Mouse (Mus musculus): ENCODE measurements at regions not wholly inside any gene's neighbourhood (a gene's known extent, or its start where the extent isn't known, plus 50 kb on each side); places are given as distances from the start of the nearest gene placed in this dataset.

DNA sequence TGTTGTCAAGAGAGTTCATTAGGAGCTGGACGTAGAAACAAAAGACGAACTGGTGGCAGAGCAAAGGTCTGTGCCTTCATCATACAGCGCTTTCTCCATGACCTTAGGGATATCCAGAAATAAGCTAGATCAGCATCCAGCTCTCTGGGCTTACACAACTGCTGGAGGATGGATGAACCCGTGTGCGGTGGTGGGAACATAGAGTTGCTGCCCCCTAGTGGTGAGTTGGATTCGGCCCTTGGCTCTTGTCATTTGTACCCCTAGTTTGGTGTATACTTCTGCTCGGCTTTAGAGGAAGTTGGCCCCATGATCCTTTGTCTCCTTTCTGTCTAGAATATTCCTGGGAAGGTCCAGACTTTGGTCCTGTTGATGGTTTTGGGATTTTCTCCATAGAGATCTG lies 369.4 kb downstream of the Dhx35 start:
- TF ChIP-seq MYOG (IDR thresholded peaks at IDR 0.05; ENCODE audit: control insufficient read depth, extremely low read depth, insufficient read length) (no peak), USF1 (IDR thresholded peaks at IDR 0.05; ENCODE audit: low read depth) (no peak)
- Histone ChIP-seq H3K79me2 (ENCODE audit: control insufficient read depth, insufficient read depth) (no peaks in the 10 kb centered on the region), H3K36me3 (ENCODE audit: control insufficient read depth, insufficient read depth) (no peaks in the 10 kb centered on the region), H3K79me3 (ENCODE audit: low read depth) (no peaks in the 10 kb centered on the region), H3ac (ENCODE audit: control insufficient read depth, insufficient read length, low read depth) (no peak overlapping the region), H3K27me3 (ENCODE audit: control insufficient read depth, insufficient read depth, insufficient read length) (no peaks in the 10 kb centered on the region), H3K4me3 (ENCODE audit: insufficient read depth, poor library complexity, severe bottlenecking) (no peak overlapping the region)

DNA sequence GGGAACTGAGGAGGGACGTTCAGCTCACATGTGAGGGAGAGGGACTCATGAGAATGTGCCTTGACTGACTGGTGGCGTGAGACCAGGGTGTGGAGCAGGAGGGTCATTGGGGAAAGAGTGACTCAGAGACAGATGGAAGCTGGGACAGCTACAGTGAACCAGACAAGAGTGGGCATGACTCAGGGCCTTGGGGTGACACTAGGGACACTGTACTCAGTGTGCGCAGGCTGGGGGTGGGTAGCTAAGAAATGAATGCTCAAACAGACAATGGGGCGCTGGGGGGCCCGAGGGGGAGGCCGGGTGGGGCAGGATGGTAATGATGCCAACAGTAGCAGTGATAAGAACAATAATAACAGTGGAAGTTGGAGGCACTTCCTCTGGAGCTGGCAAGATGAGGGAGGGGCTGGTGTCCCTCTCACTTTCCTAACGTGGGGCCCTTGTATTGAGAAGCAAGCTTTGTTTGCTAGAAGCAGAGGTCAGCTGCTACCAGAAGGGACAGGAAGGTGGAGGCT lies 374.0 kb downstream of the Dhx35 start:
- no peaks in the 10 kb centered on the region for H3K79me3 ChIP-seq (ENCODE audit: low read depth)
- no peak overlapping the region for H3ac ChIP-seq (ENCODE audit: control insufficient read depth, insufficient read length, low read depth)
- no peak for TF ChIP-seq USF1 (IDR thresholded peaks at IDR 0.05; ENCODE audit: low read depth)
- TF ChIP-seq MYOD1 (IDR thresholded peaks at IDR 0.05; ENCODE audit: control insufficient read depth, insufficient read length, low read depth), result no peak
- TF ChIP-seq MAX (IDR thresholded peaks at IDR 0.05), result no peak
- TF ChIP-seq CTCF (IDR thresholded peaks at IDR 0.05; ENCODE audit: control insufficient read depth, insufficient read depth, insufficient read length), result no peak
- TF ChIP-seq FOSL1 (IDR thresholded peaks at IDR 0.05; ENCODE audit: insufficient read depth, low read length, poor library complexity, severe bottlenecking), result no peak
- no peaks in the 10 kb centered on the region for H3K79me2 ChIP-seq (ENCODE audit: control insufficient read depth, insufficient read depth)
- no peak overlapping the region for H3K4me3 ChIP-seq (ENCODE audit: insufficient read depth, poor library complexity, severe bottlenecking)
- no peaks in the 10 kb centered on the region for H3K36me3 ChIP-seq (ENCODE audit: control insufficient read depth, insufficient read depth)
- no peaks in the 10 kb centered on the region for H3K27me3 ChIP-seq (ENCODE audit: control insufficient read depth, insufficient read depth, insufficient read length)

DNA sequence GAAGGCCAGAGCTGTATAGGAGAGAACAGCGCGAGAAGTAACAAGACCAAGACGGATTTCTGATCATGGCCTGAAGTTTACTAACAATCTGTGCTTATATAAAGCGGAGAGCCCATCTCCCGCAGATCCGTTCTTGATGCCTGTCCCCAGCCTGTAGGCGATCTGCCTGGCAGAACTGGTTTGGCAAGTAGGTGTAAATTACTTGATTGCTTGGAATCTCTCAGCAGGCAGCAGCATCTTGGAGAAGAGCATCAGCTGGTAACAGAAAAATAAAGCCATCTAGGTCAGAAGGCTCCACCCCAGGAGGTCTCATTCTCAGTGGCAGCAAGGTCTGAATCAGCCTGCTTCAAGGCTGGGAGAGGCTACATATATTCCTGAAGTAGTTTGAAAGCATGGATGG lies 401.5 kb downstream of the Dhx35 start:
- TF ChIP-seq USF1 (IDR thresholded peaks at IDR 0.05; ENCODE audit: low read depth), result no peak
- no peak for TF ChIP-seq FOSL1 (IDR thresholded peaks at IDR 0.05; ENCODE audit: insufficient read depth, low read length, poor library complexity, severe bottlenecking)
- no peak for TF ChIP-seq MAX (IDR thresholded peaks at IDR 0.05)
- TF ChIP-seq CEBPB (IDR thresholded peaks at IDR 0.05; ENCODE audit: low read depth), result no peak
- TF ChIP-seq CTCF (IDR thresholded peaks at IDR 0.05; ENCODE audit: control insufficient read depth, insufficient read depth, insufficient read length), result no peak
- no peak for TF ChIP-seq MYOD1 (IDR thresholded peaks at IDR 0.05; ENCODE audit: control insufficient read depth, insufficient read length, low read depth)
- TF ChIP-seq MYOG (IDR thresholded peaks at IDR 0.05; ENCODE audit: control insufficient read depth, extremely low read depth, insufficient read length), result no peak
- no peaks in the 10 kb centered on the region for H3K36me3 ChIP-seq (ENCODE audit: control insufficient read depth, insufficient read depth)
- H3K27me3 ChIP-seq (ENCODE audit: control insufficient read depth, insufficient read depth, insufficient read length), result no peaks in the 10 kb centered on the region
- no peak overlapping the region for H3K4me3 ChIP-seq (ENCODE audit: insufficient read depth, poor library complexity, severe bottlenecking)
- H3K79me3 ChIP-seq (ENCODE audit: low read depth), result no peaks in the 10 kb centered on the region
- no peaks in the 10 kb centered on the region for H3K79me2 ChIP-seq (ENCODE audit: control insufficient read depth, insufficient read depth)
- H3ac ChIP-seq (ENCODE audit: control insufficient read depth, insufficient read length, low read depth), result no peak overlapping the region

DNA sequence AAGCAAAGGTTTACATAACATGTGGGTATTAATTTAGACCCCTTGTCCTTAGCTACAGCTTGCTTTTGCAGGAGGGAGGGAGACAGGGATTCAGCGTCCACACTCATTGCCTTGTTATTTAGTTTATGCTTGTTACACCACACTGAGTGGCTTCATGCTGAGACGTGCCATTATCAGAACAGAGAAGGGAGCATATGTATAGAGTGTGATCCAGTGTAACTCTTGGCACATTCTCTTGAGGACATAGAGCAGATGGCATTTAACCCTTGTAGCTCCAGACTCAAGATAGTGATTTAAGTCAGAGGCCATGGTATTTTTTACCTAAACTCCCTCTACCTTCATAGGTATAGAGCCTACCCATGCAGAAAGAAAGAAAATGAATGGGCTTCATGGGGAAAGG lies 437.7 kb downstream of the Dhx35 start:
- Histone ChIP-seq H3K27me3 (ENCODE audit: control insufficient read depth, insufficient read depth, insufficient read length) (no peaks in the 10 kb centered on the region), H3K79me2 (ENCODE audit: control insufficient read depth, insufficient read depth) (no peaks in the 10 kb centered on the region), H3ac (ENCODE audit: control insufficient read depth, insufficient read length, low read depth) (no peak overlapping the region), H3K4me3 (ENCODE audit: insufficient read depth, poor library complexity, severe bottlenecking) (no peak overlapping the region), H3K79me3 (ENCODE audit: low read depth) (no peaks in the 10 kb centered on the region), H3K36me3 (ENCODE audit: control insufficient read depth, insufficient read depth) (no peaks in the 10 kb centered on the region)
- TF ChIP-seq USF1 (IDR thresholded peaks at IDR 0.05; ENCODE audit: low read depth), result no peak
- TF ChIP-seq CTCF (IDR thresholded peaks at IDR 0.05; ENCODE audit: control insufficient read depth, insufficient read depth, insufficient read length), result no peak
- TF ChIP-seq MYOG (IDR thresholded peaks at IDR 0.05; ENCODE audit: control insufficient read depth, extremely low read depth, insufficient read length), result no peak
- no peak for TF ChIP-seq MYOD1 (IDR thresholded peaks at IDR 0.05; ENCODE audit: control insufficient read depth, insufficient read length, low read depth)
- no peak for TF ChIP-seq MAX (IDR thresholded peaks at IDR 0.05)
- no peak for TF ChIP-seq CEBPB (IDR thresholded peaks at IDR 0.05; ENCODE audit: low read depth)
- TF ChIP-seq FOSL1 (IDR thresholded peaks at IDR 0.05; ENCODE audit: insufficient read depth, low read length, poor library complexity, severe bottlenecking), result no peak

DNA sequence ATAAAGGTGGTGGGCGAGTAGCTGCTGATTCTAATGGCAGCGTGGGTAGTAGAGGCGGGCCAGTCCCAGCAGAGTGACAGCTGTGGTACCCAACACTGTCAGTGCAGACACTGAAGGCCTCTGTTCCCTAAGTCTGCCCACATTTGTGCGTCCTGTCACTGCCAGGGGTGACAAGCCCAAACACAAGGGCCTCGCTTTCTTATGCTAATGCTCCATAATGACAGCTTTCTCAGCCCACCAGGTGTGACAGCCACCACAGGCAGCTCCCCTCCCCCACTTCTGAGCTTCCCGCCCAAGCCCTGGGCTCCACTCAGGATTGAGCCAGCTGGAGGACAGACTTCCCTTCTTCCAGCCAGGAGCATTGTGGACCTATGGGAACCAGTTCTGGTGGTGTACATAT lies 440.4 kb downstream of the Dhx35 start:
- TF ChIP-seq CEBPB (IDR thresholded peaks at IDR 0.05; ENCODE audit: low read depth) (no peak), FOSL1 (IDR thresholded peaks at IDR 0.05; ENCODE audit: insufficient read depth, low read length, poor library complexity, severe bottlenecking) (no peak), MYOD1 (IDR thresholded peaks at IDR 0.05; ENCODE audit: control insufficient read depth, insufficient read length, low read depth) (no peak), MYOG (IDR thresholded peaks at IDR 0.05; ENCODE audit: control insufficient read depth, extremely low read depth, insufficient read length) (no peak), CTCF (IDR thresholded peaks at IDR 0.05; ENCODE audit: control insufficient read depth, insufficient read depth, insufficient read length) (no peak), MAX (IDR thresholded peaks at IDR 0.05) (no peak), USF1 (IDR thresholded peaks at IDR 0.05; ENCODE audit: low read depth) (no peak)
- Histone ChIP-seq H3K79me3 (ENCODE audit: low read depth) (no peaks in the 10 kb centered on the region), H3K36me3 (ENCODE audit: control insufficient read depth, insufficient read depth) (no peaks in the 10 kb centered on the region), H3K79me2 (ENCODE audit: control insufficient read depth, insufficient read depth) (no peaks in the 10 kb centered on the region), H3K27me3 (ENCODE audit: control insufficient read depth, insufficient read depth, insufficient read length) (no peaks in the 10 kb centered on the region), H3K4me3 (ENCODE audit: insufficient read depth, poor library complexity, severe bottlenecking) (no peak overlapping the region), H3ac (ENCODE audit: control insufficient read depth, insufficient read length, low read depth) (no peak overlapping the region)

DNA sequence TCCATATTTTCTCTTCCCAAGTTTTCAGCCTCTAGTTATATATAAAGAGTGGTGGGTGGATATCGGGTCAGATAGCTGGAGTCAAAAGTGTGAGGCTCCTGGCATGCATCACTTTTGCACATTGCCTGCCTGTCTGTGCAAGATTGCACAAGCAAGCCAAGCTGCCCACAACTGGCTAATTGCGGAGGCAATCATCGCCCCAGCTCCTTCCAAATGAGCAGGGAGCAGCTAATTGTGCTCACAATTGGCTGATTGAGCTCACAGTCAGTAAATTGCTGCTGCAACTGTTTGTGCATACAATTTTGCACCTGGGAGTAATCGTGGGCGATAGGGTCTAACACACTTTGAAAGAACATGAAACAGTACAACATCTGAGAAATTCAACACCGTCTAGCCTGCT lies 455.5 kb downstream of the Dhx35 start:
- Histone ChIP-seq H3K79me3 (ENCODE audit: low read depth) (no peaks in the 10 kb centered on the region), H3ac (ENCODE audit: control insufficient read depth, insufficient read length, low read depth) (no peak overlapping the region), H3K27me3 (ENCODE audit: control insufficient read depth, insufficient read depth, insufficient read length) (no peaks in the 10 kb centered on the region), H3K79me2 (ENCODE audit: control insufficient read depth, insufficient read depth) (no peaks in the 10 kb centered on the region), H3K4me3 (ENCODE audit: insufficient read depth, poor library complexity, severe bottlenecking) (no peak overlapping the region), H3K36me3 (ENCODE audit: control insufficient read depth, insufficient read depth) (no peaks in the 10 kb centered on the region)
- TF ChIP-seq MYOD1 (IDR thresholded peaks at IDR 0.05; ENCODE audit: control insufficient read depth, insufficient read length, low read depth) (no peak), CEBPB (IDR thresholded peaks at IDR 0.05; ENCODE audit: low read depth) (no peak), USF1 (IDR thresholded peaks at IDR 0.05; ENCODE audit: low read depth) (no peak), CTCF (IDR thresholded peaks at IDR 0.05; ENCODE audit: control insufficient read depth, insufficient read depth, insufficient read length) (no peak), MAX (IDR thresholded peaks at IDR 0.05) (no peak)
